Mouse (Mus musculus) ovary, postnatal 10 days (tissue): Measurements from ENCODE around the gene Notch2.

Experiments used
- DNase-seq: peaks from one replicate; pipeline ENCODE4 v3.0.0; 2022; ENCODE audit warnings: low spot score

The Notch2 gene

GRCm38 (mm10) chr3:98074622-98075231 is 61.4 kb downstream of the Notch2 start:
- no peak for DNase-seq

DNA sequence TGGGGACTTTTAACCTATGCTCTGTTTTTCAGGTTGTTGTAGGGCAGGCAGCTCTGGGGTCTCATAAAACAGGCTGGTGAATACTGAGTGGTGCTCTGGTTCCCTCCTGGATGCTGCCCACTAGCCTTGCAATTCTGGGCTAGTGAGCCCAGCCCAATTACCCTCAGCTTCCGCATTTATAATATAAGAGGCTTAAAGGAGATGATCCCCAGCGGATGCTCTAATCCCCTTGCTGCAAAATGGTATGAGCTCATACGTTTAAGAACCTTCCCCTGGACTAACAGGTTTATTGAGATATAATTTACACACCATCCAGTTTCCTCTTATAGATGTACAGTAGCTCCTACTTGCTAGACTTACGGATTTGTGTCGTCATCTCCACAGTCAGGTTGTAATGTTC is 64.5 kb downstream of the Notch2 start:
- no peak for DNase-seq

GRCm38 (mm10) chr3:98078816-98079215 is 65.5 kb downstream of the Notch2 start:
- no peak for DNase-seq

- no peak for DNase-seq
Observed at GRCm38 (mm10) chr3:98079601-98080215, 66.4 kb downstream of the Notch2 start.

- DNase-seq = no peak
Observed at GRCm38 (mm10) chr3:98080630-98081029, 67.3 kb downstream of the Notch2 start.

GRCm38 (mm10) chr3:98082188-98082587 is 68.9 kb downstream of the Notch2 start:
- DNase-seq = no peak

- DNase-seq = no peak
Observed at GRCm38 (mm10) chr3:98082972-98083371, 69.6 kb downstream of the Notch2 start.

DNA sequence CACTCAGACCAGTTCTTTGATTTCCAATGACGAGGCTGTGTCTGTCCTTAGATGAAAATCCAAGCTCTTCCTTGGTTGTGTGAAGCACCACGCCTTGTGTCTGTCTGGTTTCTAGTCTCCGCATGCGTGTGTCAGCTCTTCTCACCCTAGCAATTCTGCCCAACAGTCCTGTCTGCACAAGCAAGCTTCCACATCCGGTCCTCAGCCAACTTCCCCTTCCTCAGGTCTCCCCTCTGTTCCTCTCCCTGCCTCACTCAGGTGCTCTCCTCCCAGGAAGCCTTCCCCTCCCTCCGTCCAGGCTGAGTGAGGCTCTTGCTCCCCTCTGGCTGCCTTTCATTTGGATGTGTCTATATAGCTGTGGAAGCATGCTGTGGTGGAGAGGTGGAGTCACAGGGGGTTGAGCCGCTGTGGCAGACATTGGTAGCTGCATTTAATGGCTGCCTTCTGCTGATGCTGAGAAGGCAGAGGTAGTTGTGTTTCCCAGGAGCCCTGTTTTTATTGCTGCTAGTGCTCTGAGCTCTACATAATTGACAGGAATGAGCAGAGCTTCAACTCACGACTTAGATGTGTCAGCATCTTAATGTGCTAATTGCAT is 70.8 kb downstream of the Notch2 start:
- no peak for DNase-seq

- no peak for DNase-seq
Observed at GRCm38 (mm10) chr3:98084870-98085269, 71.5 kb downstream of the Notch2 start.

DNA sequence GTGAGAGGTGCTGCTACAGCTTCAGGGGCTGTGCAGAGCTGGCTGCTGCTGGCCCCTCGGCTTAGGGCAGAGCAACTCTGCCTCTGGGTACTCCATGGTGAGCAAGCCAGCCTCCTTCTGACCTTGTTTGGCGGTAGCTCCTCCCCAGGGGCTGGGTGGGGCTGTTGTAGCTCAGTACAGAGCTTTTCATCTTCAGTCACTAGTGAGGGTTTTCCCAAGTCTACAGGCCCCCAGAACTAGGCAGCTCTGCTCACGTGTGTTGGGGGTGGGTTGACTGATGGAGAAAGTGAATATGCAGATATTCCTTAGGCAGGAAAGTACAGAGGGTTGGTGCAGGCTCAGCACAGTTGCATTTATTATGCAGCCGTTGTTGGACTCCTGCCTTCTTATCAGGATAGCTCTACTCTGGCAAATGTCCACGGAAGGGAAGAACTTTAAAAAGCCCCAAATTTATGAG is 72.5 kb downstream of the Notch2 start:
- DNase-seq = no peak

GRCm38 (mm10) chr3:98086441-98086840 is 73.1 kb downstream of the Notch2 start:
- no peak for DNase-seq

- DNase-seq = no peak
Observed at GRCm38 (mm10) chr3:98086860-98087259, 73.5 kb downstream of the Notch2 start.

DNA sequence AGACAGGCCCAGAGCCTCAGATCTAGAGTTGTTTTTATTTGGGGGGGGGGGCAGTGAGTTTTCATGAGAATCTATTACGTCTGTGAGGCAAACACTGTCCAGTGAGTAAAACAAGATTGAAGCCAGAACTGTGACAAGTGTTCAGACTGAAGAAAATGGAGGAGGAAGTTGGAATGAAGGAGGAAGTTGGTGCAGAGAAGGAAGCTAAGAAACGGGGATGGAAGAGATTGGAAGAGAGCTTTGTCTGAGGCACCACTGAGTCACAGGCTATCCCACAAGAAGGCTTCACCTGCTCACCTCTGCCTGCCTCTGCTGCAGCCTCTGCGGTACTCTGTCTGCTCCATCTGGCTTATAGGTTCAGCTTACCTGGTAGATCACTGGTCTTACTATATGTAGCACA is 74.2 kb downstream of the Notch2 start:
- no peak for DNase-seq

DNA sequence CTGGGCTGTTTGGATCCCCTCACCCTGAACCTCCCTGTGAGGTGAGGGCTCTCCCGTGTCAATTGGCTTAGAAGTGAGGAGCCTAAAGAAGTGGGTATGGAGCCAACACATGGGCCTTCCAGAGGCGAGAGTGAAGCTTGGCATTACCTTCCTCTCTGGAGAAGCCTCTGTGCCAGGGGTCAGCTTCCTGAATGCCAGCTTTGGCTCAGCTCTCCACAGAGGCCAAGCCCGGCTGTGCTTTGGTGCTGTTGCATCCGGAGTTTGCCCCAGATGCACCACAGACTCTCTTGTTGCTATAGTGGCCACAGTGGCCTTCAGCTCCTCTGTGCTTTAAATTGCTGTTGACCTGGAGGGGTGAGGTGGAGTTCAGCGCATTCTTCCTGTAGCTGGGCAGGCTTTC is 76.4 kb downstream of the Notch2 start:
- no peak for DNase-seq

DNA sequence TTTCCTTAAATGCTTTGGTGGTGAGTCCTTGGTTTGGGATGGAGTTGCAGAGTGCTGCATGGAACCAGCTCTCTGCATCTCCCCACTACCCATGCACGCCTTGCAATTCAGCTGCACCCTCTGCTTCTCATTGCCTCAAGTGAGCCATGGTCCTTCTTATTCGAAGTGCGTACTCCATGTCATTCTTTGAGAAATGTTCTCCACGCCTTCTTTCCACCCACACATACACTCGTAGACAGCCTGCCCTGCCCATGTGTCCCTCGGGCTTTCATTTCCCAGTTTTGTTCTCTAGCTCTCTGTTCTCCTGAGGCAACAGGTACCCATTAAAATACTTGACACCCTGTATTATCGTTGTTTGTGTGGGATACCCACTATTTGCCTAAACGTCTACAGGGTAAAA is 76.8 kb downstream of the Notch2 start:
- DNase-seq = no peak

DNA sequence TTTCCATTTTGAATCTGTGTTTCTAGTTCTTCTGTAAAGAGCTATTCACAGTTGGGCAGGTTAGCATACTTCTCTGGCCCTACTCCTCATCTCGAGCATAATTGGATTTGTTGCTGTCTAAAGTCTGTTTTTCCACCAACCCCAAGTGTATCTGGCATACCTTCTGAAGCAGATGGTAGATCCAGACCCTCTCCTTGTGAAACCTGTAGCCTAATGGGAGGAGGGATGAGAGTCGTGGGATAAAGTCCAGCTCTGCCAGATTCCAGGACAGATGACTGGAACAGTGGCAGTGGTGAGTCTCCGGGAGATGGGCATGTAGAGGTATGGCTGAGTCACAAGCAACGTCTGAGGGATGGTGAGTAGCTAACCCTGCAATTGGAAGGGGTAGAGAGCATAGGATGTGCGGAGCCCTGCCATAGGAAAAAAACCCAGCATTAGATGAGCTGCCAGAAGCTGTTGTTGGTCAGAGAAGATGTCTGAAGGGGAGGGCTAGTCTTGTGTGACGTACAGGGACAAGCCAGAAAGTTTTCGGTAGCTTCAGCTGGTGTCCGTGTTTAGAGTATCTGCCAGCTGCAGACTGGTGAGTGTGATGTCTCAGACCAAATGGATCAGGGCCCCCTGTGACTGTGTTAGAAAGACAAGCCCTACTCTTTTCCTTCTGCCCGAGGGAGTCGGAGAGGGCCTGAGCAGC is 79.5 kb downstream of the Notch2 start:
- no peak for DNase-seq

GRCm38 (mm10) chr3:98093954-98094353 is 80.6 kb downstream of the Notch2 start:
- no peak for DNase-seq

DNA sequence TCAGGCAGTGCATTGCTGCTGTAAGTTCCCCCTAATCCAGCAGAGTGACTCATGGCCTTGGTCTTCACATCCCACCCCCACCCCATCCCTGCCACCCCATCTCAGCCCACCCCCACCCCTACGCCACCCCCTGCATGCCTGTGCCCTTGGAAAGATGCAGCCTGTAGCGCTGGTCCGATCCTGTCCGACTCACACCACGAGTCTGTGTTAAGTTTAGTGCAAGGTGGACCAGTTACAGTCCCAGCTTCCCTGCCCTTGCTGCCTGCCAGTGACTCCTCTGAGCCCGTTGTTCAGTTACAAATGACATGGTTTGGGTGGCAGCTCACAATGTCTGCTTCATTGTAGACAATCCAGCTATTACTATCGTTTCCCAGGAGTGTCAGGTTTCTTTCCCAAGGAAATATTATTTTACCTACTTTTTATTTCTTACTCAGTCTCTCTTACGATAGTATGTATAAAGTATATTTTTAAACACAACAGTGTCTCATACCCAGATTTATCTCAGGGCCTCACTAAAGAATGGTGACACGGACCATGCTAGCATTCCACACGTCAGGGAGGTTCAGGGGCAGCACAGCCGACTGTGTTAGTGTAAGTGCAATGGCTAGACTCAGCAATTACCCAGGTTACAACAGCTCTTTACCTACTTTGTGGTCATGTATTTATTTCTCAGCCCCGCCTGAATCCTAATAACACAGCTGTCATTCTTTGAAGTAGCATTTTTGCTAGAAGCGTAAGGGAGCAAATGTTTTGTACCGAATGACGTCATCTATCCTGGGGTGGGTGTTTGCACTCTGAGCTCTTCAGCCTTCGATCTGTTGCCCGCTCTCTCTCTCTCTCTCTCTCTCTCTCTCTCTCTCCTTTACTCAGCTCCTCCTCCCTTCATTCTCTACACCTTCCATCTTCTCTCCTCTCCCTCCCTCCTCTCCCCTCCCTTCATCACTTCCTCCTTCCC is 81.6 kb downstream of the Notch2 start:
- DNase-seq = no peak

DNA sequence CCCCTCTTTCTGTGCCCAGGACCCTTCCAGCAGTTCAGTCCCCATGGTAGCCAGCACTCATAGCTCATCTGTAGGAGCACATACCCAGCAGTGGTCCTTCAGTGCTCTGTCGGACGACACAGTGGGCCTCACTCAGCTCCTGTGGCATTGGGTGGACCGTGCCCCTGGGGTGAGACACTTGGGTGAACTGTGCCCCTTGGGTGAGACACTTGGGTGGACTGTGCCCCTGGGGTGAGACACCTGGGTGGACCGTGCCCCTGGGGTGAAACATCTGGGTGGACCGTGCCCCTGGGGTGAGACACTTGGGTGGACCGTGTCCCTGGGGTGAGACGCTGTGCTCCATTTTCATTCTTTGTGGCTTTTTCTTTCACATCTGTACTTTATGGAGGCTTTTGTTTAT is 83.7 kb downstream of the Notch2 start:
- DNase-seq = no peak

GRCm38 (mm10) chr3:98098676-98099075 is 85.3 kb downstream of the Notch2 start:
- no peak for DNase-seq

DNA sequence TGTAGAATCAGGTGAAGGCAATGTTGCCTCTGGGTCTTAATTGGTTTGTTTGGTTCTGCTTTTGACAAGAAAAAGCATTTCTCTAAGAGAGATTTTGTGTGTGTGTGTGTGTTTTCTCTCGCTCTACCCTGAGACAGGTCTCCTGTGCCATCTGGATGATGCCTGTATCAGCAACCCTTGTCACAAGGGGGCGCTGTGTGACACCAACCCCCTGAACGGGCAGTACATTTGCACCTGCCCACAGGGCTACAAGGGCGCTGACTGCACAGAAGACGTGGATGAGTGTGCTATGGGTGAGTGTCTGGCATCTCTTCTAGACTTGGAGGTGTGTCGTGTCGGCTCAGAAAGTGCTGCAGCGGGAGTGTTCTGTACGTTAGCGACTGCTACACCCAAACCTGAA is 86.0 kb downstream of the Notch2 start:
- no peak for DNase-seq

GRCm38 (mm10) chr3:98101541-98101940 is 88.2 kb downstream of the Notch2 start:
- DNase-seq = no peak
